In genomic region chr13:75707821-75708636, GRCm38 (mm10) we compare ENCODE assay signal across 8 mouse cellular contexts. TPM values are rescaled to one million over a fixed set of nuclear protein-coding genes. Genes with fewer than 3 reads are reported as not detected.
A peak's percentile ranks its signal among the peaks of the same experiment; 100 is the strongest.
DNase-seq lines count a peak whose midpoint lies in the region; ATAC-seq and TF ChIP-seq lines count a peak whose summit lies in the region.

No protein-coding gene starts in this region.

- TF ChIP-seq EP300 in ES-Bruce4 (IDR thresholded peaks at IDR 0.05; ENCODE audit: insufficient read depth, low read depth, low read length), result no peak

- DNase-seq in cerebellum, adult 18-20 months, result peak; percentile 23 to 37
- DNase-seq in heart, postnatal 25 days (ENCODE audit: low spot score), result peak; percentile 20
- peak; percentile 16 to 24 for DNase-seq in layer of hippocampus, adult 2 months (ENCODE audit: low spot score in 2 of 2)
- peak; percentile 17 to 18 for DNase-seq in thymus, adult 18-20 months

- peak; percentile 73 for ATAC-seq in forebrain, embryonic 16.5 days
- peak; percentile 77 for ATAC-seq in lung, embryonic 15.5 days (ENCODE audit: borderline replicate concordance, extremely low read depth, low FRiP score, low TSS enrichment)

- WGBS in forebrain, embryonic 16.5 days, result under 1% methylated on average over 83 of the region's 83 CpGs
- WGBS in lung, embryonic 15.5 days, result under 1% methylated on average over 77 of the region's 83 CpGs
- under 1% methylated on average over 82 of the region's 83 CpGs for WGBS in olfactory bulb, adult 2 months

- intact Hi-C loops in heart, postnatal 25 days (cut with DNase I), result loop anchor here (5.0 kb wide), 3 partner anchors 44 to 309 kb away; partner anchors contain the start of gene Rfesd

- peaks cover 3% of the 10 kb centered on the region for H3K4me1 ChIP-seq in ES-Bruce4 (ENCODE audit: control insufficient read depth, insufficient read depth, low read length)
- H3K4me1 ChIP-seq in forebrain, embryonic 16.5 days (replicated peaks; ENCODE audit: control insufficient read depth, insufficient read depth, low read length), result peaks cover 19% of the 10 kb centered on the region
- H3K4me1 ChIP-seq in lung, embryonic 15.5 days, result peaks cover 13% of the 10 kb centered on the region
- peaks cover 7% of the 10 kb centered on the region for H3K4me1 ChIP-seq in olfactory bulb, adult 2 months (ENCODE audit: control insufficient read depth, insufficient read depth, low read length)

- H3K4me2 ChIP-seq in forebrain, embryonic 16.5 days (ENCODE audit: low read length), result peak overlapping the region; percentile 87
- peak overlapping the region; percentile 81 for H3K4me2 ChIP-seq in lung, embryonic 15.5 days

- H3K27ac ChIP-seq in ES-Bruce4 (ENCODE audit: insufficient read depth, low read length), result no peak overlapping the region
- H3K27ac ChIP-seq in forebrain, embryonic 16.5 days (ENCODE audit: low read length), result no peak overlapping the region
- H3K27ac ChIP-seq in layer of hippocampus, adult 2 months, result peak overlapping the region; percentile 87
- peak overlapping the region; percentile 80 for H3K27ac ChIP-seq in lung, embryonic 15.5 days
- H3K27ac ChIP-seq in olfactory bulb, adult 2 months (ENCODE audit: insufficient read depth, low read depth, low read length), result peak overlapping the region; percentile 59

- no peaks in the 10 kb centered on the region for H3K9me3 ChIP-seq in ES-Bruce4 (replicated peaks; ENCODE audit: control insufficient read depth, insufficient read depth, low read length, poor library complexity, severe bottlenecking)
- H3K9me3 ChIP-seq in forebrain, embryonic 16.5 days (ENCODE audit: control insufficient read depth, low read length), result no peaks in the 10 kb centered on the region
- no peaks in the 10 kb centered on the region for H3K9me3 ChIP-seq in lung, embryonic 15.5 days

- peak overlapping the region; percentile 93 for H3K9ac ChIP-seq in ES-Bruce4 (ENCODE audit: low read depth, poor library complexity, severe bottlenecking)
- H3K9ac ChIP-seq in forebrain, embryonic 16.5 days (replicated peaks; ENCODE audit: low read depth, low read length), result peak overlapping the region; percentile 67
- peak overlapping the region; percentile 73 for H3K9ac ChIP-seq in lung, embryonic 15.5 days

- H3K4me3 ChIP-seq in ES-Bruce4 (ENCODE audit: low read depth, low read length), result peak overlapping the region; percentile 94
- peak overlapping the region; percentile 60 for H3K4me3 ChIP-seq in forebrain, embryonic 16.5 days (replicated peaks; ENCODE audit: low read length)
- peak overlapping the region; percentile 66 for H3K4me3 ChIP-seq in layer of hippocampus, adult 2 months
- H3K4me3 ChIP-seq in lung, embryonic 15.5 days, result peak overlapping the region; percentile 77
- H3K4me3 ChIP-seq in olfactory bulb, adult 2 months (ENCODE audit: insufficient read depth, low read depth, low read length), result peak overlapping the region; percentile 68

- no peaks in the 10 kb centered on the region for H3K27me3 ChIP-seq in ES-Bruce4 (ENCODE audit: control insufficient read depth, insufficient read depth, low read length, poor library complexity, severe bottlenecking)
- H3K27me3 ChIP-seq in forebrain, embryonic 16.5 days (replicated peaks; ENCODE audit: control insufficient read depth, insufficient read depth, low read length), result no peaks in the 10 kb centered on the region
- H3K27me3 ChIP-seq in lung, embryonic 15.5 days, result peaks cover 7% of the 10 kb centered on the region; the same call in 1 of the 2 replicates

- TF ChIP-seq POLR2A in ES-Bruce4 (IDR thresholded peaks at IDR 0.05; ENCODE audit: insufficient read depth, low read length), result no peak
- no peak for TF ChIP-seq POLR2A in olfactory bulb, adult 2 months (IDR thresholded peaks at IDR 0.05; ENCODE audit: insufficient read depth, low read depth, low read length)

- no peaks in the 10 kb centered on the region for H3K36me3 ChIP-seq in ES-Bruce4 (ENCODE audit: control insufficient read depth, insufficient read depth, low read length, poor library complexity, severe bottlenecking)
- H3K36me3 ChIP-seq in forebrain, embryonic 16.5 days (ENCODE audit: control insufficient read depth, insufficient read depth), result no peaks in the 10 kb centered on the region
- H3K36me3 ChIP-seq in lung, embryonic 15.5 days, result no peaks in the 10 kb centered on the region

- TF ChIP-seq CTCF in ES-Bruce4 (IDR thresholded peaks at IDR 0.05; ENCODE audit: low read depth, low read length), result no peak
- TF ChIP-seq CTCF in layer of hippocampus, adult 2 months (conservative IDR thresholded peaks at IDR 0.05), result peak; percentile 46
- no peak; the same call in 1 of the 2 replicates for TF ChIP-seq CTCF in olfactory bulb, adult 2 months (IDR thresholded peaks at IDR 0.05; ENCODE audit: insufficient read depth, low read depth, low read length)

RNA-seq across cellular contexts. Expression of gene Ell2, which starts 1.5 kb away (rescaled TPM):
- 41.0 and 41.5 TPM in 2 replicates for polyA plus RNA-seq in ES-Bruce4 (2011; ENCODE audit: insufficient read depth, insufficient read length, low read depth, missing spikeins)
- polyA plus RNA-seq in forebrain, embryonic 16.5 days (2015; fragmentation: Nextera tagmentation; extraction: Ambion mirVana), result 1.5 and 1.6 TPM in 2 replicates
- 10 to 100 TPM; 13.9 to 20.9 TPM for total RNA-seq in heart, postnatal 25 days (2021)
- total RNA-seq in layer of hippocampus, adult 2 months (2021), result 10 to 100 TPM; 31.2 to 35.5 TPM
- 6.9 and 8.7 TPM in 2 replicates for polyA plus RNA-seq in lung, embryonic 15.5 days (2015; fragmentation: Nextera tagmentation; extraction: Ambion mirVana)
- not detected in 2 replicates for polyA plus RNA-seq in olfactory bulb, adult 2 months (2012; ENCODE audit: insufficient read depth, insufficient read length, low replicate concordance, missing spikeins)

Comparison
In these comparisons a context has a peak if more than half of its experiments do, and no peak if none do; other contexts are left out.
1. H3K27ac ChIP-seq: peak in layer of hippocampus, adult 2 months (single experiment), lung, embryonic 15.5 days (single experiment) and olfactory bulb, adult 2 months (single experiment); none in ES-Bruce4 (single experiment) and forebrain, embryonic 16.5 days (single experiment).
2. Peak in every context shown above with its lines, with median percentiles within 50 percentile points of each other: H3K4me3 ChIP-seq, H3K9ac ChIP-seq and DNase-seq.